Mouse (Mus musculus) lung, postnatal 0 days (tissue): Measurements from ENCODE around the gene Ewsr1. TPM values are rescaled to one million over a fixed set of nuclear protein-coding genes. Genes with fewer than 3 reads are reported as not detected.
A peak's percentile ranks its signal among the peaks of the same experiment; 100 is the strongest.

ENCODE experiments used
- ATAC-seq: fragments of 200-750 bp; cut with Nextera tagmentation; 2 replicates; pipeline ENCODE4 v1.8.0; 2017; ENCODE audit warnings: moderate library complexity
- DNase-seq: peaks from one replicate; pipeline ENCODE4 v3.0.0-alpha.2; 2016; ENCODE audit warnings: low spot score
- H3K27ac ChIP-seq: fragments of 300-500 bp; sonication (generic); 2 replicates; pipeline ENCODE4 v1.5.1; 2014; ENCODE audit warnings: antibody characterized with exemption, mild to moderate bottlenecking, low read length, mixed read lengths
- H3K27me3 ChIP-seq: fragments of 300-500 bp; sonication (generic); replicated peaks from 2 replicates; pipeline ENCODE4 v1.6.1; 2014; ENCODE audit warnings: low read length, mixed read lengths; ENCODE audit not compliant: insufficient read depth
- H3K36me3 ChIP-seq: fragments of 300-500 bp; sonication (generic); 2 replicates; pipeline ENCODE4 v1.6.1; 2014; ENCODE audit warnings: low read length, mixed read lengths; ENCODE audit not compliant: insufficient read depth
- H3K4me1 ChIP-seq: fragments of 300-500 bp; sonication (generic); 2 replicates; pipeline ENCODE4 v1.6.1; 2014; ENCODE audit warnings: antibody characterized with exemption, low read depth, low read length, mixed read lengths; ENCODE audit not compliant: insufficient read depth
- H3K4me2 ChIP-seq: fragments of 300-500 bp; sonication (generic); replicated peaks from 2 replicates; pipeline ENCODE4 v1.6.1; 2014; ENCODE audit warnings: low read depth, mild to moderate bottlenecking, low read length, moderate library complexity, mixed read lengths
- H3K4me3 ChIP-seq: fragments of 300-500 bp; sonication (generic); 2 replicates; pipeline ENCODE4 v1.5.1; 2014; ENCODE audit warnings: low read depth, low read length
- H3K9ac ChIP-seq: fragments of 300-500 bp; sonication (generic); replicated peaks from 2 replicates; pipeline ENCODE4 v1.6.1; 2014; ENCODE audit warnings: low read depth, mild to moderate bottlenecking
- H3K9me3 ChIP-seq: fragments of 300-500 bp; sonication (generic); 2 replicates; pipeline ENCODE4 v1.6.1; 2016; ENCODE audit warnings: low read length, mixed read lengths
- CTCF ChIP-seq: IDR thresholded peaks from 2 replicates; pipeline ENCODE4 v1.5.1; 2016; ENCODE audit warnings: antibody characterized with exemption, mild to moderate bottlenecking
- EP300 ChIP-seq: IDR thresholded peaks from 2 replicates; pipeline ENCODE4 v1.6.1; 2016; ENCODE audit warnings: antibody characterized with exemption, mild to moderate bottlenecking, control low read depth
- WGBS: fragments of 180-500 bp; shearing (Covaris S2); extraction: QIAGEN DNeasy Blood & Tissue Kit; methylation state at CpG from one replicate; pipeline ENCODE4 v1.1.7; 2014; 5-methylcytosine and 5-hydroxymethylcytosine counted together
- polyA plus RNA-seq: library from polyadenylated mRNA; unstranded; fragments of >200 nt; fragmentation: Nextera tagmentation; extraction: Ambion mirVana; gene quantifications from 2 replicates; pipeline ENCODE4 v1.2.1, GENCODE M21; 2015

The Ewsr1 gene
- polyA plus RNA-seq, 1 experiment from 2014 or later: 290 TPM

- no peak for TF ChIP-seq CTCF
- no peak for TF ChIP-seq EP300
- H3K4me3 ChIP-seq: peak overlapping the region; percentile 33
- peak overlapping the region; percentile 14; the same call in 1 of the 2 replicates for H3K27ac ChIP-seq
- H3K9me3 ChIP-seq: no peaks in the 10 kb centered on the region
- peak overlapping the region; percentile 78 for H3K4me2 ChIP-seq
- peaks cover 4% of the 10 kb centered on the region; the same call in 1 of the 2 replicates for H3K36me3 ChIP-seq
- 36% methylated on average over 13 of the region's 13 CpGs for WGBS
- peaks cover 40% of the 10 kb centered on the region for H3K27me3 ChIP-seq
- H3K9ac ChIP-seq: 0 out of 2 replicates have a peak overlapping the region, but pooled peaks have one; percentile 19
- peaks cover 46% of the 10 kb centered on the region for H3K4me1 ChIP-seq
- no peak for DNase-seq
- no peak for ATAC-seq
These were observed 36.7 kb downstream of the Ewsr1 start for GRCm38 (mm10) chr11:5062326-5062725.

- Histone ChIP-seq H3K27ac (0 out of 2 replicates have a peak overlapping the region, but pooled peaks have one; percentile 14), H3K9me3 (no peaks in the 10 kb centered on the region), H3K27me3 (peaks cover 47% of the 10 kb centered on the region), H3K36me3 (peaks cover 4% of the 10 kb centered on the region; the same call in 1 of the 2 replicates), H3K4me3 (peak overlapping the region; percentile 33), H3K9ac (peak overlapping the region; percentile 29; the same call in 1 of the 2 replicates), H3K4me1 (peaks cover 46% of the 10 kb centered on the region), H3K4me2 (peak overlapping the region; percentile 78)
- 5% methylated on average over 54 of the region's 62 CpGs for WGBS
- ATAC-seq (peak; percentile 79), DNase-seq (peak; percentile 95)
- TF ChIP-seq CTCF (no peak), EP300 (no peak)
These were observed 37.5 kb downstream of the Ewsr1 start for GRCm38 (mm10) chr11:5061413-5062139.

- Histone ChIP-seq H3K9ac (no peak overlapping the region), H3K27me3 (peaks cover 49% of the 10 kb centered on the region), H3K4me3 (peak overlapping the region; percentile 33; the same call in 1 of the 2 replicates), H3K36me3 (peaks cover 4% of the 10 kb centered on the region; the same call in 1 of the 2 replicates), H3K27ac (no peak overlapping the region), H3K4me1 (peaks cover 46% of the 10 kb centered on the region), H3K4me2 (peak overlapping the region; percentile 78), H3K9me3 (no peaks in the 10 kb centered on the region)
- TF ChIP-seq CTCF (no peak), EP300 (no peak)
- WGBS: 68% methylated on average over 27 of the region's 28 CpGs
- ATAC-seq (no peak), DNase-seq (no peak)
These were observed 38.2 kb downstream of the Ewsr1 start for GRCm38 (mm10) chr11:5060756-5061412.

GRCm38 (mm10) chr11:5059704-5060156 is 39.3 kb downstream of the Ewsr1 start:
- TF ChIP-seq EP300 (no peak), CTCF (peak; percentile 89)
- ATAC-seq (no peak), DNase-seq (peak; percentile 56)
- Histone ChIP-seq H3K4me1 (peaks cover 46% of the 10 kb centered on the region), H3K27me3 (peaks cover 49% of the 10 kb centered on the region), H3K36me3 (peaks cover 4% of the 10 kb centered on the region; the same call in 1 of the 2 replicates), H3K27ac (no peak overlapping the region), H3K9ac (no peak overlapping the region), H3K4me2 (no peak overlapping the region), H3K4me3 (no peak overlapping the region), H3K9me3 (no peaks in the 10 kb centered on the region)
- 12% methylated on average over 27 of the region's 27 CpGs for WGBS

- peaks cover 41% of the 10 kb centered on the region for H3K4me1 ChIP-seq
- H3K4me3 ChIP-seq: no peak overlapping the region
- no peak for ATAC-seq
- no peak overlapping the region for H3K9ac ChIP-seq
- no peaks in the 10 kb centered on the region for H3K9me3 ChIP-seq
- no peak for TF ChIP-seq EP300
- no peak for TF ChIP-seq CTCF
- H3K27me3 ChIP-seq: peaks cover 49% of the 10 kb centered on the region
- H3K36me3 ChIP-seq: peaks cover 4% of the 10 kb centered on the region; the same call in 1 of the 2 replicates
- 32% methylated on average over 14 of the region's 14 CpGs for WGBS
- 0 out of 2 replicates have a peak overlapping the region, but pooled peaks have one; percentile 8 for H3K4me2 ChIP-seq
- DNase-seq: no peak
- no peak overlapping the region for H3K27ac ChIP-seq
These were observed 39.8 kb downstream of the Ewsr1 start for GRCm38 (mm10) chr11:5059230-5059629.

GRCm38 (mm10) chr11:5058783-5059182 is 40.3 kb downstream of the Ewsr1 start:
- no peak overlapping the region for H3K4me2 ChIP-seq
- peaks cover 49% of the 10 kb centered on the region for H3K27me3 ChIP-seq
- no peak overlapping the region for H3K4me3 ChIP-seq
- 26% methylated on average over 9 of the region's 9 CpGs for WGBS
- H3K36me3 ChIP-seq: peaks cover 4% of the 10 kb centered on the region; the same call in 1 of the 2 replicates
- DNase-seq: no peak
- TF ChIP-seq CTCF (no peak), EP300 (no peak)
- no peak overlapping the region for H3K9ac ChIP-seq
- H3K9me3 ChIP-seq: no peaks in the 10 kb centered on the region
- H3K27ac ChIP-seq: no peak overlapping the region
- peaks cover 37% of the 10 kb centered on the region for H3K4me1 ChIP-seq
- ATAC-seq: no peak
